Mouse (Mus musculus) limb, embryonic 10.5 days (tissue): Measurements from ENCODE around the gene Kctd10. TPM values are rescaled to one million over a fixed set of nuclear protein-coding genes. Genes with fewer than 3 reads are reported as not detected.
A peak's percentile ranks its signal among the peaks of the same experiment; 100 is the strongest.

Experiments
- DNase-seq: peaks from one replicate; pipeline ENCODE4 v3.0.0-alpha.2; 2017; ENCODE audit warnings: low spot score
- H3K27ac ChIP-seq: fragments of 300-500 bp; sonication (generic); 2 replicates; pipeline ENCODE4 v1.5.1; 2016; ENCODE audit warnings: mild to moderate bottlenecking
- H3K27me3 ChIP-seq: fragments of 300-500 bp; sonication (generic); 2 replicates; pipeline ENCODE4 v1.6.1; 2016; ENCODE audit warnings: low read depth, mild to moderate bottlenecking; ENCODE audit not compliant: poor library complexity, severe bottlenecking
- H3K36me3 ChIP-seq: fragments of 300-500 bp; sonication (generic); 2 replicates; pipeline ENCODE4 v1.6.1; 2016; ENCODE audit warnings: mild to moderate bottlenecking, moderate library complexity
- H3K4me1 ChIP-seq: fragments of 300-500 bp; sonication (generic); 2 replicates; pipeline ENCODE4 v1.6.1; 2016
- H3K4me3 ChIP-seq: fragments of 300-500 bp; sonication (generic); 2 replicates; pipeline ENCODE4 v1.5.1; 2016; ENCODE audit warnings: mild to moderate bottlenecking, moderate library complexity
- H3K9me3 ChIP-seq: fragments of 300-500 bp; sonication (generic); replicated peaks from 2 replicates; pipeline ENCODE4 v1.6.1; 2016; ENCODE audit warnings: mild to moderate bottlenecking
- WGBS: fragments of 180-500 bp; shearing (Covaris S2); methylation state at CpG from one replicate; pipeline ENCODE4 v1.1.7; 2016; 5-methylcytosine and 5-hydroxymethylcytosine counted together
- polyA plus RNA-seq: library from polyadenylated mRNA; unstranded; fragments of >200 nt; fragmentation: Nextera tagmentation; extraction: Ambion mirVana; gene quantifications from 2 replicates; pipeline ENCODE4 v1.2.1, GENCODE M21; 2016

Gene Kctd10
- polyA plus RNA-seq, 1 experiment from 2014 or later = 103 TPM

DNA sequence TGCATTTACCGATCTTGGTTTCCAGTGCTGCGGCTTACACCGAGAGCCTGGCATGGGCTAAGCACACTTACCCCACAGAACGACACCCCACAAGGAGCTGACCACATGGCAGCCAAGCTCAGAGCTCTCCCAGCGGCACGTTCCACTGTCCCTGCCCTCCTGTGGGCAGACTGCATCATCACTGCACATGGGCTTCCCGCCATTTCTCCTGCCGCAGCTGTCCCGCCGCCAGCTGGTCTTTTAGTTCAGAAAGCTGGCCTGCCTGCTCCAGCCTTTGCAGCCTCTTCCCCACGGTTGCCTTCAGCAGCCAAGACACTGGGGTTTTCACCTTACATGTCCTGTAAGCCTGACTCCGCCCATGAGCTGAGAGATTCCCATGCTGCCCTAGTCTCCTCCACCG, 30.1 kb upstream of the Kctd10 start:
- 91% methylated on average over 13 of the region's 13 CpGs for WGBS
- Histone ChIP-seq H3K27ac (no peak overlapping the region), H3K27me3 (no peaks in the 10 kb centered on the region), H3K36me3 (peaks cover 100% of the 10 kb centered on the region), H3K9me3 (no peaks in the 10 kb centered on the region), H3K4me3 (no peak overlapping the region), H3K4me1 (no peaks in the 10 kb centered on the region)
- DNase-seq = no peak

DNA sequence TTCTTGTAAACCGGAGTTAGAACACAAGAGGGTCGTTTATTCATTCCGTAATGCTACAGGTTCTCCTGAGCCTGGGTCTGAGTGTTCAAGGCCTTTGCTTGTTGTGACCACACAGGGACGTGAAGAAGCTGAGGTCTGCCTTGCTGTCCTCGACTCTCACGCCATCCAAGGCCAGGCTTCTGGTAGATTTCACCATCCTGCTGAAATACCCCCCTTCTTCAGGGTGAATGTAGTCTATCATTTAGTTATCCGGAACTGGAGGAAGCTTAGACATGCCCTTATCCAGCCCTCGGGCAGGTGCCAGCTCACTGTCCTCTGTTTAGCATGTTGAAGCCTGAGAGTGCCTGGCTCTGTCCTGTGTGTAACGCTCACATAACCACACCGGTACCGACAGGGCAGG, 28.5 kb upstream of the Kctd10 start:
- no peak for DNase-seq
- no peaks in the 10 kb centered on the region for H3K9me3 ChIP-seq
- no peak overlapping the region for H3K4me3 ChIP-seq
- 93% methylated on average over 11 of the region's 11 CpGs for WGBS
- H3K27ac ChIP-seq = no peak overlapping the region
- H3K36me3 ChIP-seq = peaks cover 100% of the 10 kb centered on the region
- no peaks in the 10 kb centered on the region for H3K4me1 ChIP-seq
- H3K27me3 ChIP-seq = no peaks in the 10 kb centered on the region

DNA sequence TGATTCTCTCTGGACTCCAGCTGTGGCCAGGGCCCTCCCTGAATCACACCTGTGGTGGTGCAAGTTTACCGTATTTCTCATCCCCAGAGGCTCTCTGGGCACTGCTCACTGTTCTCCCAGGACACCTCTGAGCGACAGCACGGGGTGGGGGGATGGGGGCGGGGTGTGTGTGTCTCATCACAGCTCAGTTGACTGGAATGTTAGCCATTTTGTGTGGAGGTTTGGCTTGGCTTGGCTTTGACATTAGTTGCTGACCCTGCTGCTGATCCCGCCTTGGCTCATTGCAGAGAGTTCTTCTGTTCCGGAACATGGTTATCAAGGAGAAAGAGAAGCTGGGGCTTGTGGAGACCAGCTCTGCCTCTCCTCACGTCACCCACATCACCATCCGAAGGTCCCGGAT, 27.5 kb upstream of the Kctd10 start:
- 95% methylated on average over 9 of the region's 9 CpGs for WGBS
- peaks cover 100% of the 10 kb centered on the region for H3K36me3 ChIP-seq

DNA sequence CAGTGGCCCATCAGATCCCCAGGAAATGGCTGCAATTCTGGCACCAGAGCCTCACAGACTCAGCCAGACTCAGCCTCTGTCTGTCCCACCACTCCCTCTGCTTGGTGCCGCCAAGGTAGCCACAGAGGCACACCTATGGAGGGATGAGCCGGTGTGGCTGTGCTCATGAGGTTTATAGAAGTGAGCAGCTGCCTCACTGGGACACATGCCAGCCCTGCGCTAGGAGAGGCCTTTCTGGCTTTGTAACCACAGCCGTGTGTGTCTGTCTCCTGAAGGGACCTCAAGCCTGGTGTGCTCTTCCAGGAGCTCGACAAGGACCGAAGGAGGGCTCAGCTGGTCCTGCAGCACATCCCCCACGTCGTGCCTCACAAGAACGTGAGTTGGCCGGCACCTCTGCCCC, 27.0 kb upstream of the Kctd10 start:
- WGBS = 91% methylated on average over 10 of the region's 10 CpGs
- Histone ChIP-seq H3K27me3 (no peaks in the 10 kb centered on the region), H3K4me1 (no peaks in the 10 kb centered on the region), H3K27ac (no peak overlapping the region), H3K9me3 (no peaks in the 10 kb centered on the region), H3K4me3 (no peak overlapping the region), H3K36me3 (peaks cover 100% of the 10 kb centered on the region)
- DNase-seq = no peak

More for the DNA sequence above, 27.5 kb upstream of the Kctd10 start:
- no peak for DNase-seq
- Histone ChIP-seq H3K4me3 (no peak overlapping the region), H3K27ac (no peak overlapping the region), H3K9me3 (no peaks in the 10 kb centered on the region), H3K4me1 (no peaks in the 10 kb centered on the region), H3K27me3 (no peaks in the 10 kb centered on the region)

DNA sequence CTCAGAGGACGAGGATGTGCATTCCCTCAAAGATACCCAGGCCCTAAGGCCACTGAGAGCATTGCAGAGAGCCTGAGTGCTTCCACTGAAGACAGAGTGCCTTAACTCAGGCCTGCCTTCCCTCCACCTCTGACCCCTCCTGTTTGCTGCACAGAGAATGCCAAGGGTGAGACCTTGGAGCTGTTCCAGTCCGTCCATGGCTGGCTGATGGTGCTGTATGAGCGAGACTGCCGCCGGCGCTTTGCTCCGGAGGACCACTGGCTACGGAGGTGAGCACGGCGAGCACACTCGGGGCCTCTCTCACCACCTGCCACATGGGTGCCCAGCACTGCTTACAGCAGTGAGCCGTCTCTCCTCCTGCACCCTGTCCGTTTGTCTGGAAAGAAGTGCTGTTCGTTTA, 26.3 kb upstream of the Kctd10 start:
- no peak overlapping the region for H3K27ac ChIP-seq
- H3K36me3 ChIP-seq = peaks cover 100% of the 10 kb centered on the region
- no peak overlapping the region for H3K4me3 ChIP-seq
- H3K27me3 ChIP-seq = no peaks in the 10 kb centered on the region
- H3K9me3 ChIP-seq = no peaks in the 10 kb centered on the region
- H3K4me1 ChIP-seq = no peaks in the 10 kb centered on the region
- DNase-seq = no peak
- WGBS = 95% methylated on average over 14 of the region's 14 CpGs

DNA sequence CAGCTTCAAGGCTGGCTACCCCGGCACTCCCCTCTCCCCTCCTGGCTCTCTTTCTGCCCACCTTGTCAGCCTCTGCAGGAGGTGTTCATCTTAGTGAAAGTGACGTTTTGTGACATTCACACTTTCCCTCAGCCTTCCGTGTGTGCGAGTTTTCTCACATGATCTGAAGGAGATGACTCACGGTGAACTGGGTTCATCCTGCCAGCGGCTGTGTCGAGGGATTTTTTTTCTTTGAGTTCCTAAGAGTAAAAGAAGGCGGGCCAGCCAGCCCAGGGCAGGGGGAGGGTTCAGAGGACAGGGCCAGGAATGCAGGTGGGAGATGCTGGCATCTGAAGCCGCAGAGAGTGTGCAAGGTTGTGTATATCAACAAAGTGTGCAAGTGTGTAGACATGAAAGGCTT, 12.9 kb upstream of the Kctd10 start:
- WGBS = 93% methylated on average over 9 of the region's 9 CpGs
- Histone ChIP-seq H3K4me3 (no peak overlapping the region), H3K4me1 (no peaks in the 10 kb centered on the region), H3K27ac (no peak overlapping the region), H3K9me3 (no peaks in the 10 kb centered on the region), H3K36me3 (peaks cover 99% of the 10 kb centered on the region), H3K27me3 (no peaks in the 10 kb centered on the region)
- no peak for DNase-seq

DNA sequence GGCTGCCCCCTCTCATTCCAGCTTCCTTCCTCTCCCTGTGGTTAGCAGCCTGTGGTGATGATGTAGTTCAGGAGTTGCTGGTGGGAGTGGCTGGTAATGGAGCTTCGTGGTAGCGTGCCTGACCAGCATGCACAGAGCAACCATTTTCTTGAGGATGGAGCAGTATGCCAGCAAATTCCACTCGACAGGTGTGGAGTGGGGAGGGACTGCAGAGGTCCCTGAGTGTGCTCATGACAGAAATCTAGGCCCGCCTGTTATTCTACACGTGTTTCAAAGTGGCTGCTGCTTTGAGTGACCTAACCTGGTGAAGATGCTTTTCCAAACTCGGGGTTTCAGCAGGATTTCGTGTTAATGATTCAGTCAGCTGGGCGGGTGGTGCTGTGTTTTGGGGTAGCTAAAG, 4.1 kb upstream of the Kctd10 start:
- H3K4me3 ChIP-seq = no peak overlapping the region
- peaks cover 69% of the 10 kb centered on the region for H3K36me3 ChIP-seq

DNA sequence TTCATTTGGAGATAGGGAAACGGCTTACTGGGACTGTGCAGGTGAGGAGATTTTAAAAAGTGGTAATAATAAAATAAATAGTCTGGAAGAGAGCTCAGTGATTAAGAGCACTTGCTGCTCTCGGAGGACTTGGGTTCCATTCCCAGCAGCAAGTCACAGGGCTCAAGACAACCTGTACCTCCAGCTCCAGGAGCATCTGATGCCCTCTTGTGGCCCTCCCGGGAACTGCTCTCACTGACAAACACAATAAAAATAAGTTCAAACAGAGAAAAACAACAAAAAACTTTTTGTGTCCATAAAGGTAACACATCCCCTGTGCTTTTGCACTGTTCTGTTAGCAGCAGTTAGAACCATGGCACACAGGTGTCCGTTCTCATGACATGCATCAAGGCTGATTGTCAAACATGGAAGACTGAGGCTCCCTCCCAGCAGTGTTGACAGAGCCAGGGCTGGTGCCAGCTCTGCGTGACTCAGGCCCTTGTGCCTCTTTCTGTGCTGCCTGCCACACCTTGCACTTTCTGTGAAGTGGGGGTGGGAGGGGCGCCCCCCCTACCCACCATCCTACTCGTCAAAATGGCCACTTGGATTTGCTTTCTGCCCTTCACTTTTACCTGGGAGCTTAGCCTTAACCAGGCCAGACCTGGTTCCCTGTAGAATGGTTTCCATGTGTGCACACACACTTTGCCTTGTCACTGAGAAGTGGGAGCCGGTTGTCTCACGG, 3.0 kb upstream of the Kctd10 start:
- H3K4me1 ChIP-seq = peaks cover 27% of the 10 kb centered on the region
- no peaks in the 10 kb centered on the region for H3K27me3 ChIP-seq
- H3K4me3 ChIP-seq = no peak overlapping the region
- H3K27ac ChIP-seq = no peak overlapping the region
- H3K9me3 ChIP-seq = no peaks in the 10 kb centered on the region
- peaks cover 58% of the 10 kb centered on the region for H3K36me3 ChIP-seq
- peak; percentile 70 for DNase-seq
- WGBS = 82% methylated on average over 9 of the region's 9 CpGs

More for the DNA sequence above, 4.1 kb upstream of the Kctd10 start:
- Histone ChIP-seq H3K27me3 (no peaks in the 10 kb centered on the region), H3K9me3 (no peaks in the 10 kb centered on the region), H3K27ac (no peak overlapping the region), H3K4me1 (peaks cover 17% of the 10 kb centered on the region)
- no peak for DNase-seq
- 92% methylated on average over 8 of the region's 8 CpGs for WGBS

DNA sequence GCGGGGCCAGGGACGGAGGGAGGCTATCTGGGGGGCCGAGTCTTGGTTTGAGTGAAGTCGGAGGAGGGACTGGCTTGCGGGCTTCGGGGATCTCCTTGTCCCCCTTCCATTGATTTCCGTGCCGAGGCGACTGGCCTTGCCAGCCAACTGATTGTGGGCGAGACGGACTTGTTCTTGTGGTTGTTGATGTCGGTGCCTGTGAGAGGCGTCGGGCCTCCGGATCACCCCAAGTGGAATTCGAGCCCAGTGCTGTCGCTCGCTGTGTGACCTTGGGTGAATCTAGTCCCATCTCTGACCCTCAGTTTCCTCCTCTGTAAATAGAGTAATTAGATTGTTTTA, 674 bp upstream of the Kctd10 start:
- DNase-seq = no peak
- H3K4me3 ChIP-seq = peak overlapping the region; percentile 98
- peak overlapping the region; percentile 97 for H3K27ac ChIP-seq
- H3K36me3 ChIP-seq = peaks cover 46% of the 10 kb centered on the region
- H3K4me1 ChIP-seq = peaks cover 38% of the 10 kb centered on the region
- H3K27me3 ChIP-seq = no peaks in the 10 kb centered on the region
- H3K9me3 ChIP-seq = no peaks in the 10 kb centered on the region
- under 1% methylated on average over 18 of the region's 18 CpGs for WGBS

DNA sequence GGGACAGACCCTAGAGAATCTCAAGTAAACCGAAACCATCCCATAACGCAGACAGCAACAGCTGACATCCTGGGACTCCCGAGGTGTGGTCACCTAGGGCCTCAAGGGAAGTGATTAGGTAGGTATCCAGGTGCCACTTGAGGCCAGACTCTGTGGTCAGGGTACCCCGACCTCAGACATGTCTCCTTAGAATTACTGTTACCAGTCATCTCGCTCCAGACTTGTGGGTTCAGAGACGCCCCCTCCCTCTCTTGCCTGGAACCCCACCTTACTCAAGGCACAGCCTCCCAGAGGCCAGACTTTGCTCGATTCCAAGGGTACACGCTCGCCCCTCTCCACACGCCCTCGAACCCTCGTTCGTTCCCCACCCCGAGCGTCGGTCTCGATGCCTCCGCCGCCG, 545 bp downstream of the Kctd10 start:
- no peak for DNase-seq
- H3K4me3 ChIP-seq = peak overlapping the region; percentile 98
- WGBS = 3% methylated on average over 20 of the region's 20 CpGs
- H3K9me3 ChIP-seq = no peaks in the 10 kb centered on the region
- peak overlapping the region; percentile 97 for H3K27ac ChIP-seq
- H3K27me3 ChIP-seq = no peaks in the 10 kb centered on the region
- peaks cover 38% of the 10 kb centered on the region for H3K4me1 ChIP-seq
- H3K36me3 ChIP-seq = peaks cover 46% of the 10 kb centered on the region

DNA sequence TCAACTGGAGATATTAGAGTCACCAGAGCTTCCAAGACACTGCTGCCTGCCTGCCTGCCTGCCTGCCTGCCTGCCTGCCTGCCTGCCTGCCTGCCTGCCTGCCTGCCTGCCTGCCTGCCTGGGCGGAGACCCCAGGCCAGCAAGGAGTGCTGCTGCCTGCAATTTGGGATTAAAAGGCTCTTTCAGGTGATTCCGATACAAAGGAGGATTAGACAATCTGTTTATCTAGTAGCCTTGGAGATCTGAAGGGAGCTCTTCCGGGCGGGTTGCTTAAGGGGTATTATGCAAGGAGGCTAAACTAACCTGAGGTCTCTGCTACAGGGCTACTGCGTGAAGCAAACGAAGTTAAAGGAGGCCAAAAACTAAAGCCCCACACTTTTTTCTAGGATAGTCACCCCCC, 1.4 kb downstream of the Kctd10 start:
- DNase-seq = no peak
- WGBS = 65% methylated on average over 6 of the region's 6 CpGs
- Histone ChIP-seq H3K27me3 (no peaks in the 10 kb centered on the region), H3K9me3 (no peaks in the 10 kb centered on the region), H3K27ac (peak overlapping the region; percentile 97; the same call in 1 of the 2 replicates), H3K4me3 (peak overlapping the region; percentile 98), H3K4me1 (peaks cover 43% of the 10 kb centered on the region), H3K36me3 (peaks cover 46% of the 10 kb centered on the region)

DNA sequence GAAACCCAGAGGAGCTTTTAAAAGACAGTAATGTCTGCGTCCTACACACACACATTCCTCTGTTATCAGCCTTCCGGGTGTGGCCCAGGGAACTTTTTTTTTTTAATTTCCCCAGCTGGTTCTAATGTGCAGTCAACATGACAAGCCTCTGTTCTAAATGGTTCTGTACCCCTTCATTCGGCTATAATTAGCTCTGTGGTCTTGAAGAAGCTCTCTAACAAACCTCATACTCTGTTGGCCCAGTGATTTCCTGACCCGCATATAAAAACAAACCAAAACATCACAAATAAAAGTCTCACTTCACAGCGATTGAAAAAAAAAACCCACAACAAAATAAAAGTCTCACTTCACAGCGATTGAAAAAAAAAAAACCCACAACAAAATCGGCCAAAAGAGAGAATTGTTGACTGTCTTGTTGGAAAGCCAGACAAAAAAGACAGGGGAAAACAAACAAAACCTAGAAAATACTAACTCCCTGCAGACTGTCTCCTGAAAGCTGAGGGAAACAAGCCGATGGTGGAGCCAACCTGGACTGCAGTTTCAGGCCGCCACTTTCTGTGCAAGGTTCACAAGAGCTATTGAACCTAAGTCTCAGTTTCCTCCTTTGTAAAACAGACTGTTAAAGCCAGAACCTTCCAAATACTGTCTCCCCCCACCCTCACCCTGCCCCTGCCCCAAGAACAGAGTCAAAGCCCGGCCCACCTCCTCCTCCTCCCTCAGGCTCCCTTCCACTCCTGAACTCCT, 2.0 kb downstream of the Kctd10 start:
- no peaks in the 10 kb centered on the region for H3K27me3 ChIP-seq
- H3K9me3 ChIP-seq = no peaks in the 10 kb centered on the region
- H3K36me3 ChIP-seq = peaks cover 46% of the 10 kb centered on the region
- peak overlapping the region; percentile 36; the same call in 1 of the 2 replicates for H3K27ac ChIP-seq
- peak overlapping the region; percentile 98 for H3K4me3 ChIP-seq
- DNase-seq = no peak
- WGBS = 83% methylated on average over 10 of the region's 10 CpGs
- H3K4me1 ChIP-seq = peaks cover 49% of the 10 kb centered on the region

DNA sequence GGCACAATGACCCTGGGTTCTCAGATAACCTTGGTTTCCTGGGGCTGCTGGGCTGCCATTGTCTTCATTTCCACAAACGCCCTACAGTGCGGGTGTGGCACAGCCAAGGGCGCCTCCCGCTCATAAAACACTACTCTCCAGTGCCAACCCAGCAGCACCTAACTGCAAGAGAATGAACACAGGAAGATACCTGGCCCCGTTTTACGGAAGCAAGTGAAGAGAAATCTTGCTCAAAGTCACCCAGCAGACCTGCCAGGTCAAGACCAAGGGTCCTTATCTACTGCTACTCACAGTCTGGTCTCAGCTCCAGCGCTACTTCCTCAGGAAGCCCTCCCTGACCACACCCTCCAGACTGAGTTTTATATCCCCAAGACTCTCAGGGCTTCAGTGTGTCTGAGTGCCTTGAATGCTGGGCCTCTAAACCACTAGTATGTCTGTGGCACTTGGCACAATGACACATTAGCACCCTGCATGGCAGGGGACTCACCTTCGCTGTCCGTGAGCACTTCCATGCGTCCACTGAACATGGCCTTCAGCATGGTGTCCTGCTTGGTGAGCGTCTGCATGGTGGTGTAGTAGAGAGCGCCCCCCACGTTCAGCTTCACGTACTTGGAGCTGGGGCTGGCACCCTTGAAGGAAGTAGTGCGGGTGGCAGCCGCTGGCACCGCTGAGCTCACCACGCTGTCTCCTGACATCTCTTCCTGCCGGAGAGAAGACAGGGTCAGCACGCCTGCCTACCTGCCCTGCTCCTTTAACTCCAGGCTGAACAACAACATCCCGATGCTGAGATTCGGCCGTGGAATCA, 5.7 kb downstream of the Kctd10 start:
- WGBS = 92% methylated on average over 23 of the region's 23 CpGs
- Histone ChIP-seq H3K4me1 (peaks cover 71% of the 10 kb centered on the region), H3K9me3 (no peaks in the 10 kb centered on the region), H3K27me3 (no peaks in the 10 kb centered on the region), H3K4me3 (no peak overlapping the region), H3K27ac (no peak overlapping the region), H3K36me3 (peaks cover 71% of the 10 kb centered on the region)
- DNase-seq = no peak
